Mouse (Mus musculus): Measurements from ENCODE around the gene Smyd2.

DNA sequence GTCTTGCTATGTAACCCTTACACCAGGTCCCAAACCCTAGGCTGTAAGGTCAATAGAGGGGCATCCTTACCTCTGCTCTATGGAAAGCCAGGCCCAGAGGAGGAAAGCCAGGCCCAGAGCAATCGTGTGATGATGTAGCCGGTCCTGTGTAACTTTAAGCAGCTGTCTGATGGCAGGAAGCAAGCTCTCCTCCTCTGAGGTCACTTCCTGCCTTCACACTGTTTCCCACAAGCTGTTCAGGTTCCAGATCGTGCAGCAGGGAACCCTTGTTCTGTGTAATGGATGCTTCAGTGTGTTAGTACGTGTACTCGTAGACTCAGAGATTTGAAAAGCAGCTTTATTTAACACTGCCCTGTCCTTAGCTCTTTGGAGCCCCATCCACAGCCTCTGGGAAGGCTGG, 55.1 kb downstream of the Smyd2 start:
- TF ChIP-seq CTCF (IDR thresholded peaks at IDR 0.05; ENCODE audit: insufficient read depth, low read depth, low read length) (no peak), POLR2A (IDR thresholded peaks at IDR 0.05; ENCODE audit: insufficient read depth, low read depth, low read length) (no peak)
